Comparison of ENCODE assay signal across 22 mouse cellular contexts in the genomic region with DNA sequence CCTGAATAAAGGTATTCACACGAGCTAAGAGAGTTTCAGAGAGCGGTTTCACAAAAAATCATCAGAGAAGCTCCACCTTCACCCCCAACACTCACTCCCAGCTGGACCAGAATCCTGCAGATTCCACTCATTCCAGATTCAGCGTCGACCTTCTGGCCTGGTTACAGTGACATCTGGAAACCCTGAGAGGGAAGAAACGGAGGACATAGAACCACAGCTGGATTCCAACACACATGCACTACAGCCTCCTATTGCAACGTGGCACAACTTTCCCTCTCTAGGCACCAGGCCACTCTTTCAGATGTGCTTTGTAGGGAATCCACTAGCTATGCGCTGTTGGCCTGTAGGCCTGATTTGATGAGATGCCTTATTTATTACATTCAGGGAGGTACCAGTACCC.
DNase-seq lines count a peak whose midpoint lies in the region; ATAC-seq and TF ChIP-seq lines count a peak whose summit lies in the region.
"Had no signal": no experiment of that assay in that cellular context is flagged by ENCODE, and none has a peak within 500 bp of the region (broad histone marks: within the 10 kb centered on the region; RNA-seq: fewer than 3 reads in every experiment).

No protein-coding gene starts in this region.

- ATAC-seq in kidney, postnatal 0 days (replicated peaks; ENCODE audit: low FRiP score, low read depth): no peak
- no peak for ATAC-seq in kidney, embryonic 14.5 days (ENCODE audit: low FRiP score, low TSS enrichment)
- no peak for ATAC-seq in midbrain, embryonic 13.5 days
- ATAC-seq: CD4-positive, CD25-positive, alpha-beta regulatory T cell, adult 4 months; forebrain, postnatal 0 days; intestine, postnatal 0 days had no signal

- peak; percentile 5 for DNase-seq in gastrocnemius, adult 18-20 months (ENCODE audit: low spot score)
- no peak for DNase-seq in gastrocnemius, adult 8-10 months (ENCODE audit: low spot score in 2 of 2)
- peak; percentile 34 for DNase-seq in kidney, postnatal 0 days (ENCODE audit: low spot score)
- peak; percentile 10 for DNase-seq in midbrain, embryonic 10.5 days (ENCODE audit: low spot score)
- DNase-seq in gastrocnemius, postnatal 36 days: peak; percentile 8 to 16
- no peak for DNase-seq in adrenal gland, postnatal 4 days (ENCODE audit: low spot score in 2 of 2)
- DNase-seq: adrenal gland, postnatal 25 days; cerebellum, adult 11 months; cerebellum, adult 9-11 months; forebrain, postnatal 0 days; lung, adult 2 months; retina, postnatal 1 day; right cerebral cortex, postnatal 25 days; thymus, postnatal 25 days had no signal

- no peak overlapping the region for H3K4me3 ChIP-seq in kidney, postnatal 0 days (replicated peaks; ENCODE audit: low read depth, low read length)
- no peak overlapping the region for H3K4me3 ChIP-seq in kidney, embryonic 14.5 days (ENCODE audit: low read length)
- no peak overlapping the region for H3K4me3 ChIP-seq in midbrain, embryonic 10.5 days
- no peak overlapping the region for H3K4me3 ChIP-seq in midbrain, embryonic 13.5 days (replicated peaks)
- H3K4me3 ChIP-seq: hindbrain, embryonic 12.5 days; kidney, embryonic 15.5 days had no signal

- TF ChIP-seq CTCF in kidney, postnatal 0 days (IDR thresholded peaks at IDR 0.05; ENCODE audit: low read depth): no peak

- H3K27ac ChIP-seq in kidney, postnatal 0 days: no peak overlapping the region
- no peak overlapping the region for H3K27ac ChIP-seq in kidney, embryonic 14.5 days (ENCODE audit: low read depth, low read length)
- no peak overlapping the region for H3K27ac ChIP-seq in midbrain, embryonic 10.5 days (replicated peaks)
- H3K27ac ChIP-seq in midbrain, embryonic 13.5 days: no peak overlapping the region
- H3K27ac ChIP-seq: hindbrain, embryonic 12.5 days had no signal

- intact Hi-C loops in gastrocnemius, postnatal 36 days (cut with DNase I): loop anchor here (10.0 kb wide), 1 partner anchor 662 kb away; no protein-coding TSS in a partner anchor

- H3K36me3 ChIP-seq in kidney, postnatal 0 days (ENCODE audit: insufficient read depth, low read length): no peaks in the 10 kb centered on the region
- H3K36me3 ChIP-seq in kidney, embryonic 14.5 days (ENCODE audit: control insufficient read depth, insufficient read depth, low read length): no peaks in the 10 kb centered on the region
- no peaks in the 10 kb centered on the region for H3K36me3 ChIP-seq in midbrain, embryonic 10.5 days
- no peaks in the 10 kb centered on the region for H3K36me3 ChIP-seq in midbrain, embryonic 13.5 days
- H3K36me3 ChIP-seq: hindbrain, embryonic 12.5 days; kidney, embryonic 15.5 days had no signal

- H3K9ac ChIP-seq in kidney, postnatal 0 days (ENCODE audit: low read depth, low read length): no peak overlapping the region
- no peak overlapping the region for H3K9ac ChIP-seq in kidney, embryonic 14.5 days (ENCODE audit: low read depth, low read length)
- H3K9ac ChIP-seq in midbrain, embryonic 13.5 days (replicated peaks): no peak overlapping the region
- H3K9ac ChIP-seq: forebrain, postnatal 0 days; hindbrain, embryonic 12.5 days; kidney, embryonic 15.5 days had no signal

- no peaks in the 10 kb centered on the region for H3K4me1 ChIP-seq in kidney, postnatal 0 days (replicated peaks; ENCODE audit: insufficient read depth, low read length)
- peaks cover 5% of the 10 kb centered on the region; the same call in 1 of the 2 replicates for H3K4me1 ChIP-seq in kidney, embryonic 14.5 days (ENCODE audit: control insufficient read depth, insufficient read depth, low read length)
- peaks cover 23% of the 10 kb centered on the region for H3K4me1 ChIP-seq in midbrain, embryonic 10.5 days
- peaks cover 16% of the 10 kb centered on the region for H3K4me1 ChIP-seq in midbrain, embryonic 13.5 days (replicated peaks)

- H3K27me3 ChIP-seq in kidney, postnatal 0 days (ENCODE audit: insufficient read depth, low read length): no peaks in the 10 kb centered on the region
- no peaks in the 10 kb centered on the region for H3K27me3 ChIP-seq in kidney, embryonic 14.5 days (ENCODE audit: control insufficient read depth, insufficient read depth, low read length)
- H3K27me3 ChIP-seq in midbrain, embryonic 10.5 days (ENCODE audit: low read depth, poor library complexity, severe bottlenecking): no peaks in the 10 kb centered on the region
- no peaks in the 10 kb centered on the region for H3K27me3 ChIP-seq in midbrain, embryonic 13.5 days
- H3K27me3 ChIP-seq: hindbrain, embryonic 12.5 days; kidney, embryonic 15.5 days had no signal

- H3K9me3 ChIP-seq in kidney, postnatal 0 days (replicated peaks; ENCODE audit: low read length): no peaks in the 10 kb centered on the region
- H3K9me3 ChIP-seq in kidney, embryonic 14.5 days (ENCODE audit: control insufficient read depth, low read length): no peaks in the 10 kb centered on the region
- H3K9me3 ChIP-seq in midbrain, embryonic 10.5 days (replicated peaks): no peaks in the 10 kb centered on the region
- H3K9me3 ChIP-seq in midbrain, embryonic 13.5 days: no peaks in the 10 kb centered on the region
- H3K9me3 ChIP-seq: hindbrain, embryonic 12.5 days; kidney, embryonic 15.5 days had no signal

- H3K4me2 ChIP-seq in kidney, postnatal 0 days (ENCODE audit: low read length): no peak overlapping the region
- H3K4me2 ChIP-seq in kidney, embryonic 14.5 days (replicated peaks; ENCODE audit: low read depth, low read length): no peak overlapping the region
- no peak overlapping the region for H3K4me2 ChIP-seq in midbrain, embryonic 13.5 days (replicated peaks)
- H3K4me2 ChIP-seq: hindbrain, embryonic 12.5 days; kidney, embryonic 15.5 days; liver, embryonic 11.5 days; midbrain, embryonic 11.5 days had no signal

- 63% methylated on average over 7 of the region's 7 CpGs for WGBS in kidney, postnatal 0 days
- WGBS in kidney, embryonic 14.5 days: 76% methylated on average over 7 of the region's 7 CpGs
- WGBS in midbrain, embryonic 10.5 days: 75% methylated on average over 7 of the region's 7 CpGs
- 86% methylated on average over 7 of the region's 7 CpGs for WGBS in midbrain, embryonic 13.5 days

Comparison
In these comparisons a context has a peak if more than half of its experiments do, and no peak if none do; other contexts are left out.
1. DNase-seq: peak in gastrocnemius, adult 18-20 months (single experiment), kidney, postnatal 0 days (single experiment), midbrain, embryonic 10.5 days (single experiment) and gastrocnemius, postnatal 36 days (2 of 2); none in gastrocnemius, adult 8-10 months (0 of 2) and adrenal gland, postnatal 4 days (0 of 2).